Mouse (Mus musculus) myocyte (in vitro differentiated cells): ENCODE measurements at regions not wholly inside any gene's neighbourhood (a gene's known extent, or its start where the extent isn't known, plus 50 kb on each side); places are given as distances from the start of the nearest gene placed in this dataset.

Experiments used
- MYOD1 ChIP-seq, 3 experiments: IDR thresholded peaks; one replicate each; pipeline ENCODE4 v1.6.1; 2011; ENCODE audit warnings: control low read depth in 2 of 3, low read depth in 2 of 3, mild to moderate bottlenecking in 2 of 3, moderate library complexity in 1 of 3; ENCODE audit not compliant: insufficient read length in 2 of 3, control insufficient read depth in 1 of 3
- POLR2AphosphoS2 ChIP-seq: IDR thresholded peaks from one replicate; pipeline ENCODE4 v1.6.1; 2011; ENCODE audit warnings: low read depth, control low read depth; ENCODE audit not compliant: insufficient read length
- REST ChIP-seq: IDR thresholded peaks from one replicate; pipeline ENCODE4 v1.6.1; 2011; ENCODE audit warnings: mild to moderate bottlenecking, control low read depth, moderate library complexity; ENCODE audit not compliant: insufficient read depth, insufficient read length
- TCF12 ChIP-seq: IDR thresholded peaks from one replicate; pipeline ENCODE4 v1.6.1; 2011; ENCODE audit warnings: mild to moderate bottlenecking, control low read depth; ENCODE audit not compliant: poor library complexity, insufficient read depth, severe bottlenecking

DNA sequence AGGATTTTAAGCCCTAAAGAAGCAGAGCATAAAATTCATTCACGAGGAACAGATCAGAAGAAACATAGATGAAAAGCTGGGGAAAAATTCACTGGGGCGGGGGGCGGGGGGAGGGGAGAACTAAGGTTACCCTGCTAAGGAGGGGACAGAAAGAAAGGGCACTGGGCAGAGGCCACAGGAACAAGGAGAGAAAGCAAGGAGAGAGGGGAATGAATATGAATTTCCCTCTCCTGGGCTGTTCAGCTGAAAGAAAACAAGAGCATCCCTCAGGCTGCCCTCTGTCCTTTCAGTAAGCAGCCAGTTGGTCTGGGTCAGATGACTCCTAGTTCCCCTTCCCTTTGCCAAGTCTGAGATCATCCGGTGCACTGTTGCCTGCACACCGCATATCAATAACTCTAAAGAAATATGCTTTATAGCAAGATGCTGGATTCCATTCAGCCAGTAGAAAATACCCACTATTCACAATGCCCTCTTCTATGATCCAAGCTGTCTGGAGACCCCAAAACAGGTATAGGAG, 467.7 kb upstream of the Rag2 start:
- TF ChIP-seq POLR2AphosphoS2, result no peak
- TF ChIP-seq MYOD1 (IDR thresholded peaks at IDR 0.05; ENCODE audit: control insufficient read depth in 1 of 3, insufficient read length in 2 of 3, low read depth in 2 of 3), result no peak
- TF ChIP-seq TCF12, result no peak
- no peak for TF ChIP-seq REST
